Mouse (Mus musculus) forelimb bud, embryonic 11.5 days (tissue): ENCODE results near the gene Zbtb32.

Experiments used
- DNase-seq: peaks from one replicate; pipeline ENCODE4 v3.0.0-alpha.2; 2012; ENCODE audit warnings: low read depth, low spot score

The Zbtb32 gene

DNA sequence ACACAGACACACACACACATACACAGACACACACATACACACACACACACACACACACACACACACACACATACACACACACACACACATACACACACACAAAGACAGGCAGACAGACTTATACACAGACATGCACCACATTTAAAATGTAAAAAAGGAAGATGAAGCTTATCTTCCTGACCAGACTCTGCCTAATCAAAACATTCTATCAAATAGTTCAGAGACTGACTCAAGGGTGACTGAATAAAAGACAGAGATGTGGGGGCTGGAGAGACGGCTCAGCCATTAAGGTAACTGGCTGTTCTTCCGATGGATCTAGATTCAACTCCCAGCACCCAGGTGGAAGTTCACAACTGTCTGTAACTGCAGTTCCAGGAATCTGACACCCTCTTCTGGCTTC lies 54.4 kb downstream of the Zbtb32 start:
- no peak for DNase-seq

GRCm38 (mm10) chr7:30540572-30540971 lies 58.1 kb downstream of the Zbtb32 start:
- no peak for DNase-seq
